Mouse (Mus musculus) forebrain, embryonic 11.5 days (tissue): ENCODE data around the gene Tgm6. TPM values are rescaled to one million over a fixed set of nuclear protein-coding genes. Genes with fewer than 3 reads are reported as not detected.

Source experiments
- ATAC-seq: fragments of 200-750 bp; cut with Nextera tagmentation; replicated peaks from 2 replicates; pipeline ENCODE4 v1.8.0; 2017; ENCODE audit warnings: moderate TSS enrichment; ENCODE audit not compliant: low FRiP score
- DNase-seq: peaks from one replicate; pipeline ENCODE4 v3.0.0-alpha.2; 2017; ENCODE audit warnings: low spot score
- H3K27ac ChIP-seq: fragments of 300-500 bp; sonication (generic); 2 replicates; pipeline ENCODE4 v1.5.1; 2014; ENCODE audit warnings: low read depth, low read length
- H3K27me3 ChIP-seq: fragments of 300-500 bp; sonication (generic); 2 replicates; pipeline ENCODE4 v1.6.1; 2014; ENCODE audit warnings: mild to moderate bottlenecking, low read length, mixed read lengths; ENCODE audit not compliant: control insufficient read depth, insufficient read depth
- H3K36me3 ChIP-seq: fragments of 300-500 bp; sonication (generic); 2 replicates; pipeline ENCODE4 v1.6.1; 2014; ENCODE audit warnings: mild to moderate bottlenecking, low read length, moderate library complexity, mixed read lengths; ENCODE audit not compliant: control insufficient read depth, insufficient read depth
- H3K4me1 ChIP-seq: fragments of 300-500 bp; sonication (generic); replicated peaks from 2 replicates; pipeline ENCODE4 v1.6.1; 2014; ENCODE audit warnings: low read length, mixed read lengths; ENCODE audit not compliant: control insufficient read depth, insufficient read depth
- H3K4me2 ChIP-seq: fragments of 300-500 bp; sonication (generic); 2 replicates; pipeline ENCODE4 v1.6.1; 2014; ENCODE audit warnings: low read depth, mild to moderate bottlenecking, low read length, moderate library complexity, mixed read lengths; ENCODE audit not compliant: severe bottlenecking
- H3K4me3 ChIP-seq: fragments of 300-500 bp; sonication (generic); 2 replicates; pipeline ENCODE4 v1.5.1; 2014; ENCODE audit warnings: low read depth, low read length
- H3K9ac ChIP-seq: fragments of 300-500 bp; sonication (generic); 2 replicates; pipeline ENCODE4 v1.6.1; 2014; ENCODE audit warnings: low read length
- H3K9me3 ChIP-seq: fragments of 300-500 bp; sonication (generic); 2 replicates; pipeline ENCODE4 v1.6.1; 2016; ENCODE audit warnings: low read length, mixed read lengths; ENCODE audit not compliant: control insufficient read depth
- WGBS: fragments of 180-500 bp; shearing (Covaris S2); extraction: QIAGEN DNeasy Blood & Tissue Kit; methylation state at CpG from one replicate; pipeline ENCODE4 v1.1.7; 2014; 5-methylcytosine and 5-hydroxymethylcytosine counted together
- polyA plus RNA-seq: library from polyadenylated mRNA; unstranded; fragments of >200 nt; fragmentation: Nextera tagmentation; extraction: Ambion mirVana; gene quantifications from 2 replicates; pipeline ENCODE4 v1.2.1, GENCODE M21; 2014

Gene Tgm6
- polyA plus RNA-seq, 1 experiment from 2014 or later: not detected

DNA sequence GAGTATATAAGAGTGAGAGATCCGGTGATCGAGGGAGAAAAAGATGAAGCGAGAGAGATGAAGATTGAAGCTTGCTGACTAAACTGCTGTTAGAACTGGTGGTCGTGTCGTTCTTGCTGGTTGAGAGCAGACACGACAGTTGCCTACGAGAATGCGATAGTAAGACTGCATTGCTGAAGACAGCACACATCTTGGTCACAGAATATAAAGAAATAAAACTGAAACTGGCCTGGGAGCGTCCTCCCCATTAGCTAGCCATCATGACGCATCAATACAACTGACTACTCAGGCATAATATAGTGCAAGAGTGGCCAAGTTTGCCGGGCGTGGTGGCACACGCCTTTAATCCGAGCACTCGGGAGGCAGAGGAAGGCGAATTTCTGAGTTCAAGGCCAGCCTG is 82.7 kb downstream of the Tgm6 start, which contains the start of gene Tmc2:
Gene Tmc2, plus strand, starts transcription at position 301 of the 400 bp plus-strand sequence.
- WGBS: 91% methylated on average over 16 of the region's 16 CpGs
- DNase-seq: no peak
- H3K27me3 ChIP-seq: no peaks in the 10 kb centered on the region

DNA sequence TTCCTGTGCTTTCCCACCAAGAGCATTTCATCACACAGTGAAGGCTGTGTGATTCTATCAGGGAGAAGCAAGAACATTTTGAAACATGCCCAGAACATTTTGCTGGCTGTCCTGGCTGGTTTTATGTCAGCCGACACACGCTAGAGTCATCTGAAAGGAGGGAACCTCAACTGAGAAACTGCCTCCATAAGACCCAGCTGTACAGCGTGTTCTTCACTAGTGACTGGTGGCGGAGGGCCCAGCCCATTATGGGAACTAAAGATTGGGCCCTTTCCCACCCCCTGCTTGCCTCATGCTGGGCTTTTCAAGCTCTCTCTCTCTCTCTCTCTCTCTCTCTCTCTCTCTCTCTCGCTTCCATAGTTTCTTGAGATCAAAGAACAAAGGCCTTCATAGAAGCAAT is 88.7 kb downstream of the Tgm6 start:
- no peaks in the 10 kb centered on the region for H3K9me3 ChIP-seq
- no peaks in the 10 kb centered on the region for H3K36me3 ChIP-seq
- H3K9ac ChIP-seq: no peak overlapping the region
- H3K4me1 ChIP-seq: no peaks in the 10 kb centered on the region
- H3K4me2 ChIP-seq: no peak overlapping the region
- WGBS: 55% methylated on average over 5 of the region's 5 CpGs
- H3K4me3 ChIP-seq: no peak overlapping the region
- no peak overlapping the region for H3K27ac ChIP-seq
- ATAC-seq (no peak), DNase-seq (no peak)
- no peaks in the 10 kb centered on the region for H3K27me3 ChIP-seq

More for the DNA sequence above, 82.7 kb downstream of the Tgm6 start, which contains the start of gene Tmc2:
- Histone ChIP-seq H3K36me3 (no peaks in the 10 kb centered on the region), H3K27ac (no peak within 1 kb of the TSS), H3K4me2 (no peak within 1 kb of the TSS), H3K9me3 (no peaks in the 10 kb centered on the region), H3K9ac (no peak within 1 kb of the TSS), H3K4me1 (no peaks in the 10 kb centered on the region), H3K4me3 (no peak within 1 kb of the TSS)
- ATAC-seq: no peak

Other genes starting within 250 kb of the Tgm6 start
- not detected in 2 replicates for gene Tgm3, start 100.1 kb upstream of the Tgm6 start, polyA plus RNA-seq
- gene Snrpb, start 67.0 kb downstream of the Tgm6 start, polyA plus RNA-seq: 733 and 765 TPM in 2 replicates
- gene Tmc2, start 82.8 kb downstream of the Tgm6 start, polyA plus RNA-seq: 0.05 TPM in 1 of 2 replicates, not detected in the other
- gene Nop56, start 162.0 kb downstream of the Tgm6 start, polyA plus RNA-seq: 375 and 381 TPM in 2 replicates
- gene Idh3b, start 172.1 kb downstream of the Tgm6 start, polyA plus RNA-seq: 138 and 158 TPM in 2 replicates
- 2.5 and 2.8 TPM in 2 replicates for gene Ebf4, start 182.8 kb downstream of the Tgm6 start, polyA plus RNA-seq